33 mouse cellular contexts compared by ENCODE assay signal in the genomic region with DNA sequence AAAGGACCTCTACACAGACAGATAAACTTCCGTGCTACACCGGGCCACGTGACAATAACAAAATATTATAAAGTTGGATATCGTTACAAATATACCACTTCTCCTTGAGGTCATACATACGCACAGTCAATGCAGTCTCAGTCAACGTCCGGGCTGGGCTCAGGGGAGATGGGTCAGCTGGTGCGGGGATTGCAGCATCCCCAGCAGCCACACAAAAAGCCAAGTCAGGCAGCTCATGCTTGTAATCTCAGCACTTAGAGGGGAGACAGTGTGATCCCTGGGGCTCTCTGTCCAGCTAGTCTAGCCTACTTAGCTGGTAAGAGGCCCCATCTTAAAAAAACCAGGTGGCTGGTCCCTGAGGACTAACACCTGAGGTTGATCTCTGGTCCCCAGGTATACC. TPM values are rescaled to one million over a fixed set of nuclear protein-coding genes. Genes with fewer than 3 reads are reported as not detected.
"Had no signal": no experiment of that assay in that cellular context is flagged by ENCODE, and none has a peak within 500 bp of the region (broad histone marks: within the 10 kb centered on the region; RNA-seq: fewer than 3 reads in every experiment).

No protein-coding gene starts in this region.

- H3K36me3 ChIP-seq: heart, embryonic 10.5 days; heart, embryonic 12.5 days; heart, embryonic 13.5 days; heart, embryonic 15.5 days; hindbrain, embryonic 10.5 days; hindbrain, embryonic 12.5 days; hindbrain, embryonic 13.5 days; hindbrain, embryonic 15.5 days; intestine, embryonic 15.5 days; kidney, embryonic 15.5 days had no signal

- H3K9ac ChIP-seq: heart, embryonic 12.5 days; heart, embryonic 13.5 days; heart, embryonic 15.5 days; hindbrain, embryonic 12.5 days; hindbrain, embryonic 13.5 days; hindbrain, embryonic 14.5 days; hindbrain, embryonic 15.5 days; intestine, embryonic 15.5 days; kidney, embryonic 15.5 days had no signal

- ATAC-seq: hindbrain, embryonic 16.5 days; hindbrain, postnatal 0 days; inflammation-experienced regulatory T-cells, adult 6 months; intestine, embryonic 15.5 days; intestine, embryonic 16.5 days; intestine, postnatal 0 days had no signal

- H3K4me3 ChIP-seq: heart, embryonic 10.5 days; heart, embryonic 12.5 days; heart, embryonic 13.5 days; heart, embryonic 15.5 days; hindbrain, embryonic 10.5 days; hindbrain, embryonic 12.5 days; hindbrain, embryonic 13.5 days; hindbrain, embryonic 15.5 days; intestine, embryonic 15.5 days; kidney, embryonic 15.5 days; layer of hippocampus, adult 2 months; left cerebral cortex, adult 2 months had no signal

- H3K4me2 ChIP-seq: heart, embryonic 11.5 days; heart, embryonic 12.5 days; heart, embryonic 13.5 days; heart, embryonic 15.5 days; hindbrain, embryonic 12.5 days; hindbrain, embryonic 13.5 days; hindbrain, embryonic 14.5 days; hindbrain, embryonic 15.5 days; intestine, embryonic 15.5 days; kidney, embryonic 15.5 days had no signal

- H3K4me1 ChIP-seq: heart, embryonic 10.5 days; heart, embryonic 12.5 days; heart, embryonic 15.5 days; hindbrain, embryonic 10.5 days; hindbrain, embryonic 12.5 days; hindbrain, embryonic 13.5 days; hindbrain, embryonic 15.5 days; intestine, embryonic 15.5 days had no signal

- H3K27ac ChIP-seq: heart, embryonic 10.5 days; heart, embryonic 13.5 days; heart, embryonic 15.5 days; hindbrain, embryonic 10.5 days; hindbrain, embryonic 12.5 days; hindbrain, embryonic 13.5 days; hindbrain, embryonic 14.5 days; hindbrain, embryonic 15.5 days; hindbrain, postnatal 0 days; intestine, embryonic 15.5 days; kidney, embryonic 15.5 days; kidney, postnatal 0 days; layer of hippocampus, adult 2 months; left cerebral cortex, adult 2 months had no signal

- H3K27me3 ChIP-seq: heart, embryonic 12.5 days; heart, embryonic 13.5 days; hindbrain, embryonic 12.5 days; hindbrain, embryonic 15.5 days; intestine, embryonic 15.5 days; kidney, embryonic 15.5 days had no signal

- DNase-seq: heart, postnatal 10 days; heart, postnatal 36 days; heart, postnatal 4 days; kidney, adult 11 months; kidney, adult 18-20 months; kidney, adult 2 months; kidney, adult 8-10 months; kidney, adult 9 months; kidney, postnatal 36 days; layer of hippocampus, adult 9-11 months; layer of hippocampus, postnatal 36 days had no signal

- H3K9me3 ChIP-seq: heart, embryonic 10.5 days; heart, embryonic 12.5 days; heart, embryonic 13.5 days; heart, embryonic 15.5 days; hindbrain, embryonic 10.5 days; hindbrain, embryonic 12.5 days; hindbrain, embryonic 13.5 days; hindbrain, embryonic 15.5 days; intestine, embryonic 15.5 days; kidney, embryonic 15.5 days had no signal

RNA-seq across cellular contexts. Expression of a gene that starts 46.3 kb away (rescaled TPM):
- total RNA-seq: heart, postnatal 10 days; heart, postnatal 36 days; hematopoietic stem cell, adult 5-6 weeks; layer of hippocampus, postnatal 10 days had no signal
